Mouse (Mus musculus): ENCODE data around the gene Olfr69. TPM values are rescaled to one million over a fixed set of nuclear protein-coding genes. Genes with fewer than 3 reads are reported as not detected.
"Not testable (repeated sequence)": the region's sequence is repeated elsewhere in the genome, so short reads cannot be mapped to it uniquely, and the experiment has no call there.

The Olfr69 gene
- polyA plus RNA-seq, 1 experiment from 2014 or later: not detected

DNA sequence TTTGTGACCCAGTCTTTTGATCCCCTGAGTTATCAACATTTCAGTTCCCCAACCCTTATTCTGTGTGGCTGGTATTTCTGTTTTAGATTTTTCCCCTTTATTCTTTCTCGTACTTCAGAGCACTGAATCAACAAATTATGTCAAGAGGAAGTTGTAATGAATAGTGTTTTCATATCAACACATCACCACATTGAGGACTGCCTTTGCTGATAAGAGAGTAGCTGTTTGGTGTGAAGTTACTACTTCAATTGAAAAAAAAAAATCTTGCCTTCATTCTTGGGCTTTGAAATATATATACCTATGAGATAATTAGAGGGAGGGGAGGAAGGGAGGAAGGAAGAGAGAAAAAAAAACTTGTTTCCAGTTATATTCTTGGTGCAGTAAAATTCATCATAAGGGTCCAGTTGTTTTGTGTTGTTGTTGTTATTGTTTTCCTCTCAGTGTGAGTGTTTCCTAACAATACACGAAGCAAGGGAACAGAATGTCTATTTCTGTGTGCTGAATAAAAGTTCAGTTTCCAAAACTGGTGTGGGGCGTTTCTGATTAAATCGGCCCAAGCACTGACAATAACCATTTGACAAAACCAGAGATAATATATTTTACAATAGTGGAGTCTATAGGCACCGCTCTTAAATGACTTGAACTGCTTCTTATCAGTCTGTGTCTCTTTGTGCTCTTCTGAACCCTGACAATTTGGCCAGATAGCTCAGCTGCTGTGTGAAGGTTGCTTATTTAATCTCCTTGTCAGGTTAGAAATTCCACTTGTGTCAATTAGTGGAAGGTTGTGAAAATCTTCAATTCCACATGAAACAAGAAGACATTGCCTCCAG, 37.8 kb upstream of the Olfr69 start:
- Histone ChIP-seq H3K4me2 (ENCODE audit: low read depth, low read length) (no peak overlapping the region), H3K36me3 (ENCODE audit: control insufficient read depth, insufficient read depth, low read length) (no peaks in the 10 kb centered on the region), H3K9ac (ENCODE audit: low read length) (no peak overlapping the region), H3K9me3 (ENCODE audit: control insufficient read depth, low read length) (no peaks in the 10 kb centered on the region), H3K27ac (ENCODE audit: low read length) (no peak overlapping the region), H3K4me1 (replicated peaks; ENCODE audit: control insufficient read depth, insufficient read depth, low read length) (no peaks in the 10 kb centered on the region), H3K4me3 (ENCODE audit: low read length) (no peak overlapping the region), H3K27me3 (ENCODE audit: control insufficient read depth, insufficient read depth, low read depth, low read length) (no peaks in the 10 kb centered on the region)
- WGBS: 33% methylated on average over 5 of the region's 5 CpGs
- ATAC-seq (ENCODE audit: low read depth): no peak

DNA sequence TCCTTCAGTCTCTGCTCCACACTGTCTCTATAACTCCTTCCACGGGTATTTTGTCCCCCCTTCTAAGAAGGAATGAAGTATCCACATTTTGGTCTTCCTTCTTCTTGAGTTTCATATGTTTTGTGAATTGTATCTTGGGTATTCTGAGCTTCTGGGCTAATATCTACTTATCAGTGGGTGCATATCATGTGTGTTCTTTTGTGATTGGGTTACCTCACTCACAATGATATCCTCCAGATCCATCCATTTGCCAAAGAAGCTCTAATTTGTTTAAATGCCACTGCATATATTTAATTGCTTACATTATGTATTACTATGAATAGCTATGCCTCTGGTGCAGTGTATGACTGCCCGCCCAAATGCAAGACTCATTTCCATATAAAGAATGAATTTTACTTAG, 36.7 kb upstream of the Olfr69 start:
- H3K4me3 ChIP-seq (ENCODE audit: low read length); H3K27ac ChIP-seq (ENCODE audit: low read length); H3K4me1 ChIP-seq (replicated peaks; ENCODE audit: control insufficient read depth, insufficient read depth, low read length); H3K36me3 ChIP-seq (ENCODE audit: control insufficient read depth, insufficient read depth, low read length); H3K9ac ChIP-seq (ENCODE audit: low read length); H3K4me2 ChIP-seq (ENCODE audit: low read depth, low read length); ATAC-seq (ENCODE audit: low read depth); H3K9me3 ChIP-seq (ENCODE audit: control insufficient read depth, low read length); H3K27me3 ChIP-seq (ENCODE audit: control insufficient read depth, insufficient read depth, low read depth, low read length): not testable (repeated sequence)
- WGBS: 44% methylated on average over 2 of the region's 2 CpGs

DNA sequence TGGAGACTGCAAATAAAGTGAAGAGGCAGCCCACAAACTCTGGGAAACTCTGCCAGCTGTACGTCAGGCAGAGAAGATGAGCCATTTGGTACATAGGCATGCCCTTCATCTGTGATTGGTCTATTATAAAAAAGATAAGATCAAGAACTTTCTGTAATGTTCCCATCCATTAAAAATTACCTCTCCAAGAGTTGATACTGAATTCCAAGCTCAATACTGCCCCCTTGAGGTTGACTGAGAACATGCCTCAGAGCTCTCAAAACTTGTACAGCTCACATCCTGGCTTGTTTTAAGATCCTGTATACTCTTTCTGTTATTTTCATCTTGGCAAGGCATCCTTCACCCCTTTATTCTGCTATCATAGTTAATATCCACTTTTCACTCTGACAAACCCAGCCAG, 35.5 kb upstream of the Olfr69 start:
- Histone ChIP-seq H3K9me3 (ENCODE audit: control insufficient read depth, low read length) (no peaks in the 10 kb centered on the region), H3K27ac (ENCODE audit: low read length) (no peak overlapping the region), H3K36me3 (ENCODE audit: control insufficient read depth, insufficient read depth, low read length) (no peaks in the 10 kb centered on the region), H3K27me3 (ENCODE audit: control insufficient read depth, insufficient read depth, low read depth, low read length) (no peaks in the 10 kb centered on the region), H3K4me3 (ENCODE audit: low read length) (no peak overlapping the region), H3K9ac (ENCODE audit: low read length) (no peak overlapping the region), H3K4me1 (replicated peaks; ENCODE audit: control insufficient read depth, insufficient read depth, low read length) (no peaks in the 10 kb centered on the region), H3K4me2 (ENCODE audit: low read depth, low read length) (no peak overlapping the region)
- ATAC-seq (ENCODE audit: low read depth): no peak
- WGBS: 50% methylated on average over 1 of the region's 1 CpGs

DNA sequence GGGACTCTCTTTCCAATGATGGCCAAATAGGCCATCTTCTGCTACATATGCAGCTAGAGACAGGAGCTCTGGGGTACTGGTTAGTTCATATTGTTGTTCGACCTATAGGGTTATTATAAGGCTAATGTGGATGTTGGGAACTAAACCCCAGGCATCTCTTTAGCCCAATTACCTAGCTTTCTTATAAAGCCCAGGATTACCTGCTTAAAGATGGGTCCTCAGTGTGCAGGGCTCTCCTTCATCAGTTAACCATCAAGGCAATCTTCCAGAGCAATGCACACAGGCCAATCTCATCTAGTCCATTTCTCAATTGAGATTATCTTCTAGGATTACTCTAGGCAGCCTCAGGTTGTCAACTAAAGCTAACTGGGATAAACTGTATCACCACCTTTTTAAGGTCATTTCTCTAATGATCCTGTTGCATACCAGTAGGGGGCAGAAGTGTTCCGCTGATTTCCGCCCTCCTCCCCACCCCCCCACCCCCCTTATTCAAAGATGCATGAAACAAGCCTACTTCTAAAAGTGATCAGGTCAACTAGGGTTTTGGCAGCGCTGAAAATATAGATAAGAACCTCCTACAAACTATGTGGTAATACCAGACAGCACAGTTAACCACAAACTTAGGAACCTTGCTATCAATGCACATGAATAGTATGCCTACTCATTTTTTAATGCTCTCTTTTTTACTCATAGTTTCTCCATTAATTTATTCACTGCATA, 21.4 kb upstream of the Olfr69 start:
- Histone ChIP-seq H3K27me3 (ENCODE audit: control insufficient read depth, insufficient read depth, low read depth, low read length) (no peaks in the 10 kb centered on the region), H3K4me2 (ENCODE audit: low read depth, low read length) (no peak overlapping the region), H3K27ac (ENCODE audit: low read length) (no peak overlapping the region), H3K36me3 (ENCODE audit: control insufficient read depth, insufficient read depth, low read length) (no peaks in the 10 kb centered on the region), H3K4me1 (replicated peaks; ENCODE audit: control insufficient read depth, insufficient read depth, low read length) (no peaks in the 10 kb centered on the region), H3K9me3 (ENCODE audit: control insufficient read depth, low read length) (peaks cover 2% of the 10 kb centered on the region; the same call in 1 of the 2 replicates), H3K9ac (ENCODE audit: low read length) (no peak overlapping the region), H3K4me3 (ENCODE audit: low read length) (no peak overlapping the region)
- WGBS: 24% methylated on average over 4 of the region's 4 CpGs
- ATAC-seq (ENCODE audit: low read depth): no peak

DNA sequence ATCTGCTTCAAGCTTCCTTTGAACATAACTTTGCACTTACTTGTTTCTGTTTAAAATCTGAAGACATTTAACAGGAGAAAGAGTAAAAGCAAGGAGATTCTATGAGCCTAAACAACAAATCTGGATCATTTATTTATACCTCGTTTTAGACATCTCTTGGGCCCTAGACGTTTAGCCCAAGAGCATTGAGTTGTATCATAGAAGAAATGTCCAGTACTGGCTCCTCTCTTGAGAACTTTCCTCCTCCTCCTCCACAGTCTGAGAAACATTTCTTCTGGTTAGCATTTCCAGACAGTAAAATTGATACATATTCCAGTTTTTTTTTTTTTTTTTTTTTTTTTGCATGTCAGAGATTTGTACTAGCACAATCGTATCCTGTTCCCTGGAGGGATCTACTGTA, 20.3 kb upstream of the Olfr69 start, which contains the start of gene Olfr67:
TSS of gene Olfr67 (minus strand) at position 101 of the 400 bp plus-strand sequence.
- no peak within 1 kb of the TSS for H3K4me2 ChIP-seq (ENCODE audit: low read depth, low read length)
- H3K9me3 ChIP-seq (ENCODE audit: control insufficient read depth, low read length): peaks cover 2% of the 10 kb centered on the region; the same call in 1 of the 2 replicates
- no peak within 1 kb of the TSS for H3K9ac ChIP-seq (ENCODE audit: low read length)
- H3K4me3 ChIP-seq (ENCODE audit: low read length): no peak within 1 kb of the TSS
- H3K36me3 ChIP-seq (ENCODE audit: control insufficient read depth, insufficient read depth, low read length): no peaks in the 10 kb centered on the region
- no peaks in the 10 kb centered on the region for H3K4me1 ChIP-seq (replicated peaks; ENCODE audit: control insufficient read depth, insufficient read depth, low read length)
- no peaks in the 10 kb centered on the region for H3K27me3 ChIP-seq (ENCODE audit: control insufficient read depth, insufficient read depth, low read depth, low read length)
- no peak within 1 kb of the TSS for H3K27ac ChIP-seq (ENCODE audit: low read length)
- 65% methylated on average over 3 of the region's 3 CpGs for WGBS
- ATAC-seq (ENCODE audit: low read depth): no peak

DNA sequence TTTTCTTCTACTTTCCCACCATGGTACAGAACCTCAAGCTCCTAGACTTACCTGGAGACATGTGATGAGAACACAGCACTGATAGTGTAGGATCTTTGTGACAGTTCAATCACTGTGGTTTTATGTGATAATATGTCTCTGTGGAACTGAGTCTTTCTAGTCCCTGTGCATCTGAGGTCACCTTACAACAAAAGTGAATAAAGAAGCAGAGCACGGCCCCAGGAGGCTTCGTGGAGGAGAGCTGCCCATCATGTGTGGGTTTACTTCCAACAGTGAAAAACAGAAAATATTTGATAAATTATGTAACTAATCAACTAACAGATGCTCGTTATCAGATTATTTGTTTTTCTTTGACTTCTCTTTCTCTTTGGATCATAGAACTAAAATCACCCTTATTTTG, 8.2 kb upstream of the Olfr69 start, which contains the start of gene Olfr68:
TSS of gene Olfr68 (minus strand) at position 101 of the 400 bp plus-strand sequence.
- no peak within 1 kb of the TSS for H3K4me2 ChIP-seq (ENCODE audit: low read depth, low read length)
- ATAC-seq (ENCODE audit: low read depth): no peak
- 70% methylated on average over 3 of the region's 3 CpGs for WGBS
- no peaks in the 10 kb centered on the region for H3K36me3 ChIP-seq (ENCODE audit: control insufficient read depth, insufficient read depth, low read length)
- H3K27ac ChIP-seq (ENCODE audit: low read length): no peak within 1 kb of the TSS
- H3K9me3 ChIP-seq (ENCODE audit: control insufficient read depth, low read length): no peaks in the 10 kb centered on the region
- H3K9ac ChIP-seq (ENCODE audit: low read length): no peak within 1 kb of the TSS
- H3K4me3 ChIP-seq (ENCODE audit: low read length): no peak within 1 kb of the TSS
- H3K4me1 ChIP-seq (replicated peaks; ENCODE audit: control insufficient read depth, insufficient read depth, low read length): no peaks in the 10 kb centered on the region
- no peaks in the 10 kb centered on the region for H3K27me3 ChIP-seq (ENCODE audit: control insufficient read depth, insufficient read depth, low read depth, low read length)

DNA sequence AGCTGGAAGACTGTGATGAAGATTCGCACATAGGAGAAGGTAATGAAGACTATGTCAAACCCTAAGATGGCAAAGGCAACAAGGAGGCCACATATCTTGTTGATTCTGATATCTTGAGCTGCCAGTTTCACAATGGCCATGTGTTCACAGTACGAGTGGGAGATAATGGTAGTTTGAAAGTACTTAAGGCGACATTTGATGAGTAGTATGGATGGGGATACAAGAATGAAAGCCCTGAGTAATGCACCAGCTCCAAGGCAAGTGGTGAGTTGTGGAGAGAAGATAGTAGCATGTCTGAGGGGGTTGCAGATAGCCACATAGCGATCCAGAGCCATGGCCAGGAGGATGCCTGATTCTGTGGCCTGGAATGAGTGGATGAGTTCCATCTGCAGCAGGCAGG, 6.3 kb upstream of the Olfr69 start:
- H3K4me2 ChIP-seq (ENCODE audit: low read depth, low read length); H3K9me3 ChIP-seq (ENCODE audit: control insufficient read depth, low read length); ATAC-seq (ENCODE audit: low read depth); H3K36me3 ChIP-seq (ENCODE audit: control insufficient read depth, insufficient read depth, low read length); H3K4me1 ChIP-seq (replicated peaks; ENCODE audit: control insufficient read depth, insufficient read depth, low read length); H3K4me3 ChIP-seq (ENCODE audit: low read length); H3K27me3 ChIP-seq (ENCODE audit: control insufficient read depth, insufficient read depth, low read depth, low read length); H3K27ac ChIP-seq (ENCODE audit: low read length); H3K9ac ChIP-seq (ENCODE audit: low read length): not testable (repeated sequence)
- 77% methylated on average over 3 of the region's 4 CpGs for WGBS

DNA sequence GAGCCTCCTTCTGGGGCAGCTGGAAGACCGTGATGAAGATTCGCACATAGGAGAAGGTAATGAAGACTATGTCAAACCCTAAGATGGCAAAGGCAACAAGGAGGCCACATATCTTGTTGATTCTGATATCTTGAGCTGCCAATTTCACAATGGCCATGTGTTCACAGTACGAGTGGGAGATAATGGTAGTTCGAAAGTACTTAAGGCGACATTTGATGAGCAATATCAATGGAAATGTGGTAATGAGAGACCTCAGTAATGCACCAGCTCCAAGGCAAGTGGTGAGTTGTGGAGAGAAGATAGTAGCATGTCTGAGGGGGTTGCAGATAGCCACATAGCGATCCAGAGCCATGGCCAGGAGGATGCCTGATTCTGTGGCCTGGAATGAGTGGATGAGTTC, 3.7 kb downstream of the Olfr69 start:
- not testable (repeated sequence) for H3K4me2 ChIP-seq (ENCODE audit: low read depth, low read length); ATAC-seq (ENCODE audit: low read depth); H3K27ac ChIP-seq (ENCODE audit: low read length); H3K27me3 ChIP-seq (ENCODE audit: control insufficient read depth, insufficient read depth, low read depth, low read length); H3K4me1 ChIP-seq (replicated peaks; ENCODE audit: control insufficient read depth, insufficient read depth, low read length); H3K4me3 ChIP-seq (ENCODE audit: low read length); H3K36me3 ChIP-seq (ENCODE audit: control insufficient read depth, insufficient read depth, low read length); H3K9ac ChIP-seq (ENCODE audit: low read length); H3K9me3 ChIP-seq (ENCODE audit: control insufficient read depth, low read length)
- 84% methylated on average over 4 of the region's 6 CpGs for WGBS

DNA sequence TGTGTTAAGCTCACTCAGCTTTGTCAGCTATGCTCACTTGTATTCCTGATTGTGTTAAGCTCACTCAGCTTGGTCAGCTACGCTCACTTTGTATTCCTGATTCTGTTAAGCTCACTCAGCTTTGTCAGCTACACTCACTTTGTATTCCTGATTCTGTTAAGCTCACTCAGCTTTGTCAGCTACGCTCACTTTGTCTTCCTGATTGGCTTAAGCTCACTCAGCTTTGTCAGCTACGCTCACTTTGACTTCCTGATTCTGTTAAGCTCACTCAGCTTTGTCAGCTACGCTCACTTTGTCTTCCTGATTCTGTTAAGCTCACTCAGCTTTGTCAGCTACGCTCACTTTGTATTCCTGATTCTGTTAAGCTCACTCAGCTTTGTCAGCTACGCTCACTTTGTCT, 9.2 kb downstream of the Olfr69 start:
- H3K9me3 ChIP-seq (ENCODE audit: control insufficient read depth, low read length); H3K4me3 ChIP-seq (ENCODE audit: low read length); H3K9ac ChIP-seq (ENCODE audit: low read length); H3K36me3 ChIP-seq (ENCODE audit: control insufficient read depth, insufficient read depth, low read length); H3K4me1 ChIP-seq (replicated peaks; ENCODE audit: control insufficient read depth, insufficient read depth, low read length); ATAC-seq (ENCODE audit: low read depth); H3K27ac ChIP-seq (ENCODE audit: low read length); H3K4me2 ChIP-seq (ENCODE audit: low read depth, low read length); H3K27me3 ChIP-seq (ENCODE audit: control insufficient read depth, insufficient read depth, low read depth, low read length): not testable (repeated sequence)
- 77% methylated on average over 6 of the region's 6 CpGs for WGBS
